In the genomic region with DNA sequence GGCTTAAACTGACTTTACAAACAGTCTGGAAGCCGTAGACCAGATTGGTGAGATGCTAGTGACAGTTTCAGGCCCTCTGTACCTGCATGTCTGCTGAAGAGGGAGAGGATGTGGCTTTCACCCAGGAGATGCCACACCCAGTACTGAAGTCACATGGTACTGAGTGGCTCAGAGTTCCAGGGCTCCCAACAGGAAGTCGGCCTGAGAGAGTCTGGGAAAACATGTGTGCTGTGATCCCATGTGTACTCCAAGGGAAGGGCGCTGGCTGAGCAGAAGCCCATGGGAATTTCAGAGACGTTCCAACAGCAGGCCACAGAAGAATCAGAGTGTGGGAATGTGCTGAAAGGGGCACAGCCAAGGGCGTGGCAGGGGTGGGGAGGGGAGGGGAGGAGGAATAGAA, we compare ENCODE assay signal across 9 mouse cellular contexts.
DNase-seq lines count a peak whose midpoint lies in the region; ATAC-seq lines count a peak whose summit lies in the region.
"Had no signal": no experiment of that assay in that cellular context is flagged by ENCODE, and none has a peak within 500 bp of the region (broad histone marks: within the 10 kb centered on the region; RNA-seq: fewer than 3 reads in every experiment).

No protein-coding gene starts in this region.

- H3K4me3 ChIP-seq in forebrain, embryonic 11.5 days (ENCODE audit: low read depth, low read length) = no peak overlapping the region
- H3K4me3 ChIP-seq in forebrain, embryonic 14.5 days (ENCODE audit: low read depth, low read length) = no peak overlapping the region

- 49% methylated on average over 5 of the region's 5 CpGs for WGBS in forebrain, embryonic 11.5 days
- 41% methylated on average over 5 of the region's 5 CpGs for WGBS in forebrain, embryonic 14.5 days

- no peaks in the 10 kb centered on the region for H3K27me3 ChIP-seq in forebrain, embryonic 11.5 days (ENCODE audit: control insufficient read depth, insufficient read depth, low read length)
- no peaks in the 10 kb centered on the region for H3K27me3 ChIP-seq in forebrain, embryonic 14.5 days (replicated peaks; ENCODE audit: control insufficient read depth, insufficient read depth, low read length)

- H3K9me3 ChIP-seq in forebrain, embryonic 11.5 days (ENCODE audit: control insufficient read depth, low read length) = no peaks in the 10 kb centered on the region
- no peaks in the 10 kb centered on the region for H3K9me3 ChIP-seq in forebrain, embryonic 14.5 days (replicated peaks; ENCODE audit: control insufficient read depth, low read length)

- H3K36me3 ChIP-seq in forebrain, embryonic 11.5 days (ENCODE audit: control insufficient read depth, insufficient read depth, low read length) = no peaks in the 10 kb centered on the region
- H3K36me3 ChIP-seq in forebrain, embryonic 14.5 days (ENCODE audit: control insufficient read depth, insufficient read depth, low read length) = no peaks in the 10 kb centered on the region

- H3K4me2 ChIP-seq in forebrain, embryonic 11.5 days (ENCODE audit: low read depth, low read length, severe bottlenecking) = no peak overlapping the region
- no peak overlapping the region for H3K4me2 ChIP-seq in forebrain, embryonic 14.5 days (ENCODE audit: low read length)

- peak; percentile 29 for DNase-seq in adrenal gland, postnatal 14 days
- DNase-seq in adrenal gland, adult 8-10 months = no peak
- DNase-seq in 3T3-L1 (ENCODE audit: low read depth, low spot score) = peak; percentile 67
- peak; percentile 60 for DNase-seq in gastrocnemius, postnatal 25 days
- DNase-seq in lung, postnatal 4 days = peak; percentile 19 to 53
- no peak for DNase-seq in forebrain, embryonic 11.5 days (ENCODE audit: low spot score)
- DNase-seq in ovary, adult 18-20 months (ENCODE audit: low spot score) = no peak
- DNase-seq in forebrain, embryonic 14.5 days (ENCODE audit: low spot score) = no peak

- no peak for ATAC-seq in forebrain, embryonic 11.5 days (replicated peaks; ENCODE audit: low FRiP score)
- no peak for ATAC-seq in forebrain, embryonic 14.5 days
- ATAC-seq: hindbrain, embryonic 16.5 days had no signal

- no peak overlapping the region for H3K27ac ChIP-seq in forebrain, embryonic 11.5 days (ENCODE audit: low read depth, low read length)
- H3K27ac ChIP-seq in forebrain, embryonic 14.5 days (ENCODE audit: low read depth, low read length) = no peak overlapping the region

- no peak overlapping the region for H3K9ac ChIP-seq in forebrain, embryonic 11.5 days (ENCODE audit: low read length)
- H3K9ac ChIP-seq in forebrain, embryonic 14.5 days (ENCODE audit: low read length) = no peak overlapping the region

- H3K4me1 ChIP-seq in forebrain, embryonic 11.5 days (replicated peaks; ENCODE audit: control insufficient read depth, insufficient read depth, low read length) = peaks cover 3% of the 10 kb centered on the region; the same call in 1 of the 2 replicates
- H3K4me1 ChIP-seq in forebrain, embryonic 14.5 days (ENCODE audit: control insufficient read depth, insufficient read depth, low read length) = no peaks in the 10 kb centered on the region

Comparison
In these comparisons a context has a peak if more than half of its experiments do, and no peak if none do; other contexts are left out.
1. DNase-seq: peak in adrenal gland, postnatal 14 days (single experiment), 3T3-L1 (single experiment), gastrocnemius, postnatal 25 days (single experiment) and lung, postnatal 4 days (2 of 2); none in adrenal gland, adult 8-10 months (single experiment), forebrain, embryonic 11.5 days (single experiment), ovary, adult 18-20 months (single experiment) and forebrain, embryonic 14.5 days (single experiment).